Mouse (Mus musculus) heart, postnatal 0 days (tissue): ENCODE results near the gene AC109138.7. TPM values are rescaled to one million over a fixed set of nuclear protein-coding genes. Genes with fewer than 3 reads are reported as not detected.
A peak's percentile ranks its signal among the peaks of the same experiment; 100 is the strongest.

Source experiments
- ATAC-seq: fragments of 200-750 bp; cut with Nextera tagmentation; 2 replicates; pipeline ENCODE4 v1.8.0; 2017; ENCODE audit warnings: low read depth, moderate number of reproducible peaks, moderate library complexity; ENCODE audit not compliant: insufficient read depth
- DNase-seq: peaks from one replicate; pipeline ENCODE4 v3.0.0-alpha.2; 2016; ENCODE audit warnings: low spot score
- H3K27ac ChIP-seq: fragments of 300-500 bp; sonication (generic); 2 replicates; pipeline ENCODE4 v1.5.1; 2014; ENCODE audit warnings: low read depth, mild to moderate bottlenecking
- H3K27me3 ChIP-seq: fragments of 300-500 bp; sonication (generic); 2 replicates; pipeline ENCODE4 v1.6.1; 2014; ENCODE audit warnings: low read length, mixed read lengths; ENCODE audit not compliant: control insufficient read depth, insufficient read depth
- H3K36me3 ChIP-seq: fragments of 300-500 bp; sonication (generic); replicated peaks from 2 replicates; pipeline ENCODE4 v1.6.1; 2014; ENCODE audit warnings: low read length, mixed read lengths; ENCODE audit not compliant: control insufficient read depth, insufficient read depth
- H3K4me1 ChIP-seq: fragments of 300-500 bp; sonication (generic); 2 replicates; pipeline ENCODE4 v1.6.1; 2014; ENCODE audit warnings: antibody characterized with exemption; ENCODE audit not compliant: control insufficient read depth, insufficient read depth
- H3K4me2 ChIP-seq: fragments of 300-500 bp; sonication (generic); 2 replicates; pipeline ENCODE4 v1.6.1; 2014; ENCODE audit warnings: low read depth, mild to moderate bottlenecking, low read length, moderate library complexity
- H3K4me3 ChIP-seq: fragments of 300-500 bp; sonication (generic); 2 replicates; pipeline ENCODE4 v1.5.1; 2014; ENCODE audit warnings: low read depth, low read length
- H3K9ac ChIP-seq: fragments of 300-500 bp; sonication (generic); replicated peaks from 2 replicates; pipeline ENCODE4 v1.6.1; 2014; ENCODE audit warnings: low read depth, low read length, mixed read lengths
- H3K9me3 ChIP-seq: fragments of 300-500 bp; sonication (generic); replicated peaks from 2 replicates; pipeline ENCODE4 v1.6.1; 2016; ENCODE audit warnings: low read length; ENCODE audit not compliant: control insufficient read depth
- CTCF ChIP-seq: IDR thresholded peaks from 2 replicates; pipeline ENCODE4 v1.5.1; 2016; ENCODE audit warnings: antibody characterized with exemption, control low read depth, low read depth
- EP300 ChIP-seq: IDR thresholded peaks from 2 replicates; pipeline ENCODE4 v1.6.1; 2016; ENCODE audit warnings: antibody characterized with exemption, low read depth
- WGBS: fragments of 180-500 bp; shearing (Covaris S2); extraction: QIAGEN DNeasy Blood & Tissue Kit; methylation state at CpG from one replicate; pipeline ENCODE4 v1.1.7; 2014; 5-methylcytosine and 5-hydroxymethylcytosine counted together
- polyA plus RNA-seq: library from polyadenylated mRNA; unstranded; fragments of >200 nt; fragmentation: Nextera tagmentation; extraction: Ambion mirVana; gene quantifications from 2 replicates; pipeline ENCODE4 v1.2.1, GENCODE M21; 2015
- total RNA-seq: library from RNA; depleted of rRNA; stranded (reverse); fragments of >200 nt; gene quantifications from 2 replicates; pipeline ENCODE4 v1.2.3, GENCODE M21; 2014; ENCODE audit warnings: low replicate concordance

The AC109138.7 gene
- total and polyA plus RNA-seq, 2 experiments from 2014 or later = not detected

DNA sequence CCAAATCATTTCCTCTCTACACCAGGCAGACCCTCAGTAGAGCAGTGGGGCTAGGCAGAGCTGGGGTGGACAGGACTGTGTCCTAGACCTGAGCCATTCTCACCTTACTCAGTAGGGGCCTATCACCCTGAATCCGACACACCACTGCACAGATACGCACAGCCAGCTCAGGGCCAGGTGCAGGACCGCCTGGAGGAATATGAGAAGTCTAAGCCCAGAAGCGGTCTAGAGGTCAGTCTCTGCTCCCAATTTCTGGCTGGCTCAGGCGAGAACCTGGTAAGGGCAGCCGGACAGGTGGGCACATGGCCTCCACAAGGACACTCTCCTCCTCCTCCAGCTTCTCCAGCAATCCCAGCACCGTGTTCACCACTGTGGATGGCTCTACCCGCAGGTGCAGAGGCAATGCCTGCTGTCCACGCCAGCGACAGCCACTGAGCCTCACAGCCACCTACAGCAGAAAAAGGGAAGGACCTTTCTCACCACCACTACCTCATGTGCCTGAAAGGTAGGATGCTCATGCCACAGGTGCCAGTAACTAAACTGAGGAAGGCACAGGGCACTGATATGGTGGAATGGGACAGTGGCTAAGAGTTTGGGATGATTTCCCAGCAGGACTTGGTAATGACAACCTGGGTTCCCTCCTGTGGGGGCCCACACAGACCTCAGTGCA lies 43.3 kb upstream of the AC109138.7 start:
- Histone ChIP-seq H3K9me3 (no peaks in the 10 kb centered on the region), H3K27ac (peak overlapping the region; percentile 92), H3K36me3 (0 out of 2 replicates have a peak, but pooled peaks cover 3% of the 10 kb centered on the region), H3K27me3 (no peaks in the 10 kb centered on the region), H3K4me2 (peak overlapping the region; percentile 38), H3K4me3 (no peak overlapping the region; the same call in 1 of the 2 replicates), H3K4me1 (peaks cover 47% of the 10 kb centered on the region), H3K9ac (peak overlapping the region; percentile 68; the same call in 1 of the 2 replicates)
- TF ChIP-seq CTCF = no peak
- no peak for TF ChIP-seq EP300
- DNase-seq (no peak), ATAC-seq (no peak)
- 89% methylated on average over 10 of the region's 10 CpGs for WGBS

DNA sequence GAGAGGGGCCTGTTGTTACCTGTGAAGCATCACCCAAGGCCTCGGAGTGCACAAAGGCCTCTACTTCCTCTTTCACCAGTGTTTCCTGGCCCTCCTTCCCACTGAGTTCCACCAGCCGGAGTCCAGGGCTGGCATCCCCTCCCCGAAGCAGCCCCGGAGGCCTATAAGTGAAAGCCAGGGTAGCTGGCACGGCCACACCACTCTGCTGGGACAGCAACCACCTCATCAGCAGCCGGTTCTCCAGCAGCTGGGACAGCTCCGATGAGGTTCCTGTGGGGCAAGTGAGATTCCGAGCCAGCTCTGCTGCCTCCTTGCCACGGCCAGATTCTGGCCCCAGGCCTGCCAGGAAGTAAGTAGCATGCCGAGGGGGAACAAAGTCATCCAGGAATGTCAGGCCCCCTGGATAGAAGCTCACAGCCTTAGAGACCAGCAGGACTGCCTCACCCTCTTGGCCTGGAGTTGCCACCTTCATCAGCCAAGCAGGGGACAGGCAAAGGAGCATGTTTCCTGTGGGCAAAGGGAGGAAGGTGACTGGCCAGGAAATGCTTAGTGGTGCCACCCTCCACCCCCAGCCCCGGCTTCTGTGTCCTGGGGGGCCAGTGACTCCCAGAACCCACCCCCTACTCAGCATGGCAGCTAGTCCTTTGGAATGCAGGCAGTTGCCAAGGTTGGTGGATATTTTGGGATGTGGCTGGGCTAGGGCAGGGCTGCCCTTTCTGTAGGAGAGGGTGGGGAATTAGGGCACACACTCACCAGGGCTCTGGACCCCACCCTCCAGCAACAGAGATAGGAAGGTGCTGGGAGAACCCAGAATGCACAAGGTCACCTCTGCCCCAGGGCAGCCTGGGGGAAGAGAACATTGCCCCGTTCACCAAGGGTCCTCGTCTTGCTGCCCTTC lies 42.5 kb upstream of the AC109138.7 start:
- ATAC-seq (peak; percentile 57), DNase-seq (peak; percentile 82)

DNA sequence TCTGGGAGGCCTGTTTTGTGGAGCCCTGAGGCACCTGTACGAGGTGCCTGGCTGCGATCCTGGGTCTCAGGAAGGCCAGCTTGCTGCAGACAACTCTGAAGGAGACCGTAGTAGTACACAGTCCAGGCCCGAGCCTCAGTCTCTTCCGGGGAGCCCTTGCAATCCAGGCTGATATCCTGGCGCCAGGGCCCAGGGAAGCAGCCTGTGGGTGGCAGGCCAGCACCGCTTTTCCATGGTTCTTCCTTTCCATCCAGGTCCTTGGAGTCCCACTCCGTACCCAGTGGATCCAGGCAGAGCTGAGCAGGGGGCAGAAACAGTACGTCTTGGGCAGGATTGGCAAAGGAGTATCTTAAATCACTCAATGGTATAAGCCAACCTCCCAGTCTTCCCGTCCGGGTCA lies 41.2 kb upstream of the AC109138.7 start:
- 60% methylated on average over 11 of the region's 11 CpGs for WGBS
- no peak overlapping the region for H3K4me3 ChIP-seq
- DNase-seq = no peak
- H3K4me1 ChIP-seq = peaks cover 48% of the 10 kb centered on the region
- peak overlapping the region; percentile 92 for H3K27ac ChIP-seq
- TF ChIP-seq CTCF (peak; percentile 34), EP300 (no peak)
- H3K27me3 ChIP-seq = no peaks in the 10 kb centered on the region
- H3K36me3 ChIP-seq = no peaks in the 10 kb centered on the region
- H3K9me3 ChIP-seq = no peaks in the 10 kb centered on the region
- no peak for ATAC-seq
- no peak overlapping the region for H3K9ac ChIP-seq
- no peak overlapping the region for H3K4me2 ChIP-seq

More for the DNA sequence above, 42.5 kb upstream of the AC109138.7 start:
- peaks cover 51% of the 10 kb centered on the region for H3K4me1 ChIP-seq
- 14% methylated on average over 13 of the region's 13 CpGs for WGBS
- peak overlapping the region; percentile 38 for H3K4me2 ChIP-seq
- no peaks in the 10 kb centered on the region for H3K27me3 ChIP-seq
- H3K9me3 ChIP-seq = no peaks in the 10 kb centered on the region
- peak overlapping the region; percentile 18 for H3K9ac ChIP-seq
- peak overlapping the region; percentile 92 for H3K27ac ChIP-seq
- H3K4me3 ChIP-seq = peak overlapping the region; percentile 1; the same call in 1 of the 2 replicates
- H3K36me3 ChIP-seq = no peaks in the 10 kb centered on the region
- TF ChIP-seq EP300 (0 out of 2 replicates have a peak, but pooled peaks have one; percentile 16), CTCF (no peak)

DNA sequence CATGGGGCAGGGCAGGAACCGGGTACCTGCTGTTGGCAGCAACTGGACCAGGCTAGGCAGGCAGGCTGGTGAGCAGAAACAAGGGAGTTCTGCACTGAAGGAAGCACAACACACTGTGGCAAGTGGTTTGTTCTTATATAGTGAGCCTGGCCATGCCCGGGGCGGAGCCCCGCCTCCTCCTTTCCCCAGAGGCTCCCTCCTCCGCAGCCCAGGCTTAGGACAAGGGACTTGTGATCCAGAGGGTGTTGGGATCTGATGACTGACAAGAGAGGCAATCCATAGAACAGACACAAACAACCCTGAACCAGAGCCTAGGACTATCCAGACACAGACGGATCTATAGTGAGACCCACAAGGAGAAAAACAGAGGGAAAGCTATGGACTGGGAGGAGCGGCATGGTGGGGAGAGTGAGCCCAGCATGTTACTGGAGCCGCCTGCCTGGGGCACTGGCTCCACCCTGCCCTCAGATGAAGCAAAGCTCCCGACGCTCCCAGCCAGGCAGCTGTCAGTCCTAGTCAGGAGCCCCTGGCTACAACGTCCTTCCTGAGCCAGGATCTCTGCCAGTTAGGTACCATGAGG lies 38.7 kb upstream of the AC109138.7 start, which contains the start of gene Carns1:
Carns1 (minus strand) TSS at position 112 of the 580 bp plus-strand sequence.
- Histone ChIP-seq H3K9ac (peak within 1 kb of the TSS; percentile 51), H3K27ac (peak within 1 kb of the TSS; percentile 86), H3K4me3 (peak within 1 kb of the TSS; percentile 33), H3K4me2 (peak within 1 kb of the TSS; percentile 57), H3K27me3 (no peaks in the 10 kb centered on the region), H3K9me3 (no peaks in the 10 kb centered on the region), H3K4me1 (peaks cover 40% of the 10 kb centered on the region), H3K36me3 (no peaks in the 10 kb centered on the region)
- ATAC-seq (peak; percentile 67), DNase-seq (peak; percentile 70)
- 6% methylated on average over 11 of the region's 11 CpGs for WGBS
- TF ChIP-seq EP300 (no peak), CTCF (no peak)

DNA sequence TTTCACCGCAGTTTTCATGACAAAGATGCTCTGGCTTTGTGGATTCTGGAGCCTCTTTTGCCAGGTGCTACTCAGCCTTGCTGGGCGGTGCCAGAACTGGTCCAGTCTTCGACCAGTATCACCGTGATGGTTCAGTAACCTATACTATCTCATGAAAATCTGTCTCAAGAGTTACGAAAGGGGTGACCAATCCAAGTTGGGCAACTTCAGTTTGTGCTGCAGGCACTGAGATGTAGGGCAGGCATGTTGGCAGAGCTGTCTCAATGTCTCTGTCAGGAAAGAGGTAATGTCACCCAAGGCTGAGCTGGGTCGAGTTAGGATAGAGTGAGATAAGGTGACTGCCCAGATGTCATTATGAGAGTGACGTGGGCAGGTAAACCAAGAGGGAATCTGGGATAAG lies 33.7 kb upstream of the AC109138.7 start:
- no peaks in the 10 kb centered on the region for H3K27me3 ChIP-seq
- H3K4me3 ChIP-seq = no peak overlapping the region
- TF ChIP-seq CTCF (no peak), EP300 (no peak)
- no peaks in the 10 kb centered on the region for H3K9me3 ChIP-seq
- H3K27ac ChIP-seq = no peak overlapping the region
- no peaks in the 10 kb centered on the region for H3K36me3 ChIP-seq
- no peak overlapping the region for H3K4me2 ChIP-seq
- WGBS = 75% methylated on average over 7 of the region's 7 CpGs
- peaks cover 16% of the 10 kb centered on the region for H3K4me1 ChIP-seq
- DNase-seq (no peak), ATAC-seq (no peak)
- H3K9ac ChIP-seq = no peak overlapping the region
